Mouse (Mus musculus) forebrain, embryonic 16.5 days (tissue): ENCODE measurements around the gene Nup107. TPM values are rescaled to one million over a fixed set of nuclear protein-coding genes. Genes with fewer than 3 reads are reported as not detected.
"Not testable (repeated sequence)": the region's sequence is repeated elsewhere in the genome, so short reads cannot be mapped to it uniquely, and the experiment has no call there.

ENCODE experiments used
- ATAC-seq: fragments of 200-750 bp; cut with Nextera tagmentation; 2 replicates; pipeline ENCODE4 v1.8.0; 2017; ENCODE audit warnings: mild to moderate bottlenecking, moderate library complexity
- H3K27ac ChIP-seq: fragments of 300-500 bp; sonication (generic); 2 replicates; pipeline ENCODE4 v1.5.1; 2014; ENCODE audit warnings: low read length, control low read depth
- H3K27me3 ChIP-seq: fragments of 300-500 bp; sonication (generic); replicated peaks from 2 replicates; pipeline ENCODE4 v1.6.1; 2014; ENCODE audit warnings: low read length; ENCODE audit not compliant: control insufficient read depth, insufficient read depth
- H3K36me3 ChIP-seq: fragments of 300-500 bp; sonication (generic); 2 replicates; pipeline ENCODE4 v1.6.1; 2014; ENCODE audit not compliant: control insufficient read depth, insufficient read depth
- H3K4me1 ChIP-seq: fragments of 300-500 bp; sonication (generic); replicated peaks from 2 replicates; pipeline ENCODE4 v1.6.1; 2014; ENCODE audit warnings: low read length; ENCODE audit not compliant: control insufficient read depth, insufficient read depth
- H3K4me2 ChIP-seq: fragments of 300-500 bp; sonication (generic); 2 replicates; pipeline ENCODE4 v1.6.1; 2014; ENCODE audit warnings: mild to moderate bottlenecking, low read length, control low read depth
- H3K4me3 ChIP-seq: fragments of 300-500 bp; sonication (generic); replicated peaks from 2 replicates; pipeline ENCODE4 v1.5.1; 2014; ENCODE audit warnings: mild to moderate bottlenecking, low read length, control low read depth
- H3K9ac ChIP-seq: fragments of 300-500 bp; sonication (generic); replicated peaks from 2 replicates; pipeline ENCODE4 v1.6.1; 2014; ENCODE audit warnings: low read depth, low read length, control low read depth
- H3K9me3 ChIP-seq: fragments of 300-500 bp; sonication (generic); 2 replicates; pipeline ENCODE4 v1.6.1; 2016; ENCODE audit warnings: low read length; ENCODE audit not compliant: control insufficient read depth
- WGBS: fragments of 180-500 bp; shearing (Covaris S2); extraction: QIAGEN DNeasy Blood & Tissue Kit; methylation state at CpG from one replicate; pipeline ENCODE4 v1.1.7; 2014; 5-methylcytosine and 5-hydroxymethylcytosine counted together
- polyA plus RNA-seq: library from polyadenylated mRNA; unstranded; fragments of >200 nt; fragmentation: Nextera tagmentation; extraction: Ambion mirVana; gene quantifications from 2 replicates; pipeline ENCODE4 v1.2.1, GENCODE M21; 2015

The Nup107 gene
- polyA plus RNA-seq, 1 experiment from 2014 or later = 57.9 TPM

DNA sequence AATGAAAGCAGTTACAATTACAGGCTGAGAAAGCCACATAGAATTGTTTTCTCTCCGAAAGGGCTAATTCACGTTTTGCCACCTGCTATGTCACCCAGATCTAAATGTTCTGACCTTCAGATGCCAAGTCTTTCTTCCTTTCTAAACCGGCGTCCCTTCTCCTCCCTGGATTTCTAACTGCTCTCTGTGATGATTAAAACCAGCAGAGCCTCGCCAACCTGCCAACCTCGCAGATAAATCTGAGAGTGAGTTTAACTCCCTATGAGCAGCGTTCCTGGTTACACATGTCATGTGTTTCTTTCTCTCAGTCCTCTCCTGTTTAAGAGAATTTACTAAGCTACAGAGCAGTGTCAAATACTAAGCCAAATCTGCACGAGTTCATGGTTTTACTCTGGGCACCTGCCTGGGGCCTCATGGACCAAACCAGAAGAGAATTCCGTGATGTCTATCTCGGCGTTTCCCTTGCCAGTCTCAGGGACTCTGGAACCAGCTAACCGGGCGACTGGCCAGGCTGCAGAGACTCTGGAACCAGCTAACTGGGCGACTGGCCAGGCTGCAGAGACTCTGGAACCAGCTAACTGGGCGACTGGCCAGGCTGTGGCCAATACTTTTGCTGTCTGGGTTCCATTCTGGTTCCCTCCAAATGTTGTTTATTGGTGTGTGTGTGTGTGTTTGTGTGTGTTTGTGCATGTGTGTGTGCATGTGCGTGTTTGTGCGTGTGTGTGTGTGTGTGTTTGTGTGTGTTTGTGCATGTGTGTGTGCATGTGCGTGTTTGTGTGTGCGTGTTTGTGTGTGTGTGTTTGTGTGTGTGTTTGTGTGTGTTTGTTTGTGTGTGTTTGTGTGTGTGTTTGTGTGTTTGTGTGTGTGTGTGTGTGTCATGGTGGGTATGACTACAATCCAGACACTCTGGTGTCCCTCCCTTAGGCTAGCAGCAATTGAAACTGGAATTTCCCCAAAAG lies 74.1 kb downstream of the Nup107 start:
- 57% methylated on average over 19 of the region's 19 CpGs for WGBS
- no peak overlapping the region for H3K27ac ChIP-seq
- no peaks in the 10 kb centered on the region for H3K9me3 ChIP-seq
- H3K4me2 ChIP-seq = no peak overlapping the region
- H3K4me3 ChIP-seq = no peak overlapping the region
- H3K4me1 ChIP-seq = no peaks in the 10 kb centered on the region
- no peak for ATAC-seq
- no peaks in the 10 kb centered on the region for H3K27me3 ChIP-seq
- no peaks in the 10 kb centered on the region for H3K36me3 ChIP-seq
- H3K9ac ChIP-seq = no peak overlapping the region

DNA sequence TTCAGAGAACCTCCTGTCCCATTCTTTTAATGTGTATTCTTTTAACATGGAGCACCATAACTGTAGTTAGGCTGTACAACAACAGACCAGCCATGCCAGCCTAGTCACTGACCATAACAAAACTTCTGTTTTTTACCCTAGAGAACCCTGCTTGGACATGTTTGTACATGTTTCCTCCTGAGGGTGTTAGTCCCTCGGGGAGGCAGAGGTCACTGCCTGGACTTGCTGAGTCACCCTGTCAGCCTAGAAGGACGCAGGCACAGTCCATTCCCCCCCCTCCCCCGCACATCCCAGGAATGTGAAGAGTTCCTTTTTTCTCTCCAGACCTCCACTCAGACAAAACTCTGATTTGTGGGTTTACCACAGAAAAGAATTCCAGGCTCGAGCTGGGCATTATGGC lies 74.9 kb downstream of the Nup107 start:
- no peak overlapping the region for H3K27ac ChIP-seq
- no peaks in the 10 kb centered on the region for H3K4me1 ChIP-seq
- 9% methylated on average over 4 of the region's 4 CpGs for WGBS
- H3K4me3 ChIP-seq = no peak overlapping the region
- no peaks in the 10 kb centered on the region for H3K9me3 ChIP-seq
- ATAC-seq = no peak
- no peaks in the 10 kb centered on the region for H3K36me3 ChIP-seq
- H3K9ac ChIP-seq = no peak overlapping the region
- H3K4me2 ChIP-seq = no peak overlapping the region
- no peaks in the 10 kb centered on the region for H3K27me3 ChIP-seq

GRCm38 (mm10) chr10:117716686-117717085 lies 75.8 kb downstream of the Nup107 start:
- Histone ChIP-seq H3K36me3 (no peaks in the 10 kb centered on the region), H3K4me3 (no peak overlapping the region), H3K27ac (no peak overlapping the region), H3K4me2 (no peak overlapping the region), H3K9ac (no peak overlapping the region), H3K27me3 (no peaks in the 10 kb centered on the region), H3K9me3 (no peaks in the 10 kb centered on the region), H3K4me1 (no peaks in the 10 kb centered on the region)
- 80% methylated on average over 3 of the region's 3 CpGs for WGBS
- no peak for ATAC-seq

- not testable (repeated sequence) for H3K36me3 ChIP-seq, ATAC-seq, H3K4me3 ChIP-seq, H3K9me3 ChIP-seq, H3K4me1 ChIP-seq, H3K27ac ChIP-seq, H3K27me3 ChIP-seq, H3K4me2 ChIP-seq, H3K9ac ChIP-seq
- WGBS = 100% methylated on average over 1 of the region's 1 CpGs
These were observed 76.9 kb downstream of the Nup107 start for GRCm38 (mm10) chr10:117715654-117716053.

DNA sequence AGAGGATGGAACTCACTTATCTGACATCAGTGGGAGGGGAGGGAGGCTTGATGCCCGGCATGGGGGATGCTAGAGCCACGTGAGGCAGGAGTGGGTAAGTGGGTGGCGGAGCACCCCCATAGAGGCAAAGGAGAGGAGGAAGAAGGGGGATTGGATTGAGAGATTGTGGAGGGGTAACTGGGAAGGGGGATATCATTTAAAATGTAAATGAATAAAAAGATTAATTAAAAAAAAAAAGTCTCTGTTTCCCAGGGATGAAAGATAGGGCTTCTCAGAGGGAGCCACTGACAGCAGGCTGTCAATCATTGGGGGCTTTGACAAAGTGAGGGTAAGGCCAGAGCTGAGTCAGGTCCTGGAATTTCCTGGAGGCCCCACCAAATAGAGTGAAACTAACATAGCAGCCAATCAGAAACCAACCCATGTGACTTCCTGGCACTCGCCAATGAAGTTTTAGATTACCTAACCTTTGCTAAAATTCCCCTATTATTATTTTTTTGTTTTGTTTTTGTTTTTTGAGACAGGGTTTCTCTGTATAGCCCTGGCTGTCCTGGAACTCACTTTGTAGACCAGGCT lies 77.5 kb downstream of the Nup107 start:
- Histone ChIP-seq H3K4me2 (no peak overlapping the region), H3K9me3 (no peaks in the 10 kb centered on the region), H3K27me3 (no peaks in the 10 kb centered on the region), H3K9ac (no peak overlapping the region), H3K27ac (no peak overlapping the region), H3K36me3 (no peaks in the 10 kb centered on the region), H3K4me1 (peaks cover 4% of the 10 kb centered on the region), H3K4me3 (no peak overlapping the region)
- WGBS = 77% methylated on average over 4 of the region's 4 CpGs
- ATAC-seq = no peak

DNA sequence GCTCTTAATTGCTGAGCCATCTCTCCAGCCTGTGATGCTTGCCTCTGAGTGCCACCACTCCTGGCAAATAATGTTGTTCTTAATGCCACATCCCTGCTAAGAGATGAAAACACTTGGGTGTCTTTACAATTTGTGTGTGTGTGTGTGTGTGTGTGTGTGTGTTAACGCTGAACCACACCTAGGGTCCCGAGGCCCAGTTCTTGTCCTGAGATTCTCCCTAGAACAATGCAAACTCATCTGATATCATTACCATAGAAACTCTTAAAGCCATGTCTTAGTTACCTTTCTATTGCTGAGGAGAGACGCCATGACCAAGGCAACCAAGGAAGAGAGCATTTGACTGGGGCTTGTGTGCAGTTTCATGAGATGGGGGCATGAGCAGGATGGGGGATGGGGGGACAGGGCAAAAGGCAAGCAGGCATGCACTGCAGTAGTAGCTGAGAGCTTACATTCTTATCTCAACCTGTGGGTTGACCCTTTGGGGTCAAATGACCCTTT lies 78.4 kb downstream of the Nup107 start:
- H3K27me3 ChIP-seq = no peaks in the 10 kb centered on the region
- H3K4me1 ChIP-seq = peaks cover 9% of the 10 kb centered on the region
- H3K9me3 ChIP-seq = no peaks in the 10 kb centered on the region
- no peak overlapping the region for H3K4me2 ChIP-seq
- H3K27ac ChIP-seq = no peak overlapping the region
- ATAC-seq = no peak
- H3K4me3 ChIP-seq = no peak overlapping the region
- 97% methylated on average over 3 of the region's 3 CpGs for WGBS
- H3K9ac ChIP-seq = no peak overlapping the region
- no peaks in the 10 kb centered on the region for H3K36me3 ChIP-seq

DNA sequence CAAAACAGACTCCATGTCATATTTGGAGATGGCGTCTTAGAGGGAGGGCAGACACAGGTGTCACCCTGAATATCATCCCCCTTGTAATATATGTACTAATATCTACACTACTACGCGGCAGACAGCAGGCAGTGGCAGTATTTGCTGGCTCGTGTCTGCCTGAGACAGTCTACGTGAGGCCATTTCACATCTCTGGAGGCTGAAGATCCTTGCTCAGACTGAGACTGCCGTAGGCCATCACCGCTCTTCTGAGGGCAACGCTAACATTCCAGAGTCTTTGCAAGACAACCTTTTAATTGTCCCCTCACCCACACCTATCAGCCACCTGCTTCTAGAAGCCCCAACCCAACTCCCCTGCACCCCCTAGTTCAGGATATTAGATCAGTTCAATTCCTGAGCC lies 79.0 kb downstream of the Nup107 start:
- H3K36me3 ChIP-seq = no peaks in the 10 kb centered on the region
- no peaks in the 10 kb centered on the region for H3K27me3 ChIP-seq
- H3K4me3 ChIP-seq = no peak overlapping the region
- WGBS = 96% methylated on average over 8 of the region's 8 CpGs
- H3K4me1 ChIP-seq = peaks cover 15% of the 10 kb centered on the region
- H3K4me2 ChIP-seq = no peak overlapping the region
- no peak overlapping the region for H3K9ac ChIP-seq
- H3K27ac ChIP-seq = no peak overlapping the region
- H3K9me3 ChIP-seq = no peaks in the 10 kb centered on the region
- no peak for ATAC-seq

GRCm38 (mm10) chr10:117712871-117713270 lies 79.6 kb downstream of the Nup107 start:
- no peak overlapping the region for H3K4me2 ChIP-seq
- no peaks in the 10 kb centered on the region for H3K36me3 ChIP-seq
- H3K4me3 ChIP-seq = no peak overlapping the region
- H3K9ac ChIP-seq = no peak overlapping the region
- 88% methylated on average over 9 of the region's 9 CpGs for WGBS
- H3K27me3 ChIP-seq = no peaks in the 10 kb centered on the region
- no peak overlapping the region for H3K27ac ChIP-seq
- no peaks in the 10 kb centered on the region for H3K9me3 ChIP-seq
- peaks cover 15% of the 10 kb centered on the region for H3K4me1 ChIP-seq
- no peak for ATAC-seq

DNA sequence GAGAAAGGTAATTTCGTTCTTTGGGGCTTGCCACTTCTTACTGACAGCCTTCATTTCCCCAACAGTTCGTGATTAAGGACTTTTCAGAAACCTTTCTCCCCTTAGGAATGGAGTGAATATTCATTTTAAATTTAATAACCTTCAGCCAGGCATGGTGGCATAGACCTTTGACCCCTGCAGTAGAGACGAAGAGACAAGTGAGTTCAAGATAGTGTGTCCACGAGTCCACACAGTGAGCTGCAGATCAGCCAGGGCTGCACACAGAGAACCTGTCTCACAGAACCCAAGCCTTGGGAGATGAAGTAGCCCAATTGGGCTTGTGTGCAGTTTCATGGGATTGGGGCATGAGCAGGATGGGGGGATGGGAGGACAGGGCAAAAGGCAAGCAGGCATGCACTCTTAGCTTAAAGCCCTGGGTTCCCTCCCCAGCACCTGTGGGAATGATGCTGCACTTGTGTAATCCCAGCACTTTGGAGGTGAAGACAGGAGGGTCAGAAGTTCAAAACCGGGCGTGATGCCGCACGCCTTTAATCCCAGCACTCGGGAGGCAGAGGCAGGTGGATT lies 80.2 kb downstream of the Nup107 start:
- ATAC-seq = no peak
- Histone ChIP-seq H3K36me3 (no peaks in the 10 kb centered on the region), H3K27me3 (no peaks in the 10 kb centered on the region), H3K27ac (no peak overlapping the region), H3K4me1 (peaks cover 15% of the 10 kb centered on the region), H3K4me2 (no peak overlapping the region), H3K9me3 (no peaks in the 10 kb centered on the region), H3K4me3 (no peak overlapping the region), H3K9ac (no peak overlapping the region)
- 92% methylated on average over 9 of the region's 9 CpGs for WGBS
